Mouse (Mus musculus): ENCODE results near the gene Cpt1c. TPM values are rescaled to one million over a fixed set of nuclear protein-coding genes. Genes with fewer than 3 reads are reported as not detected.

Gene Cpt1c
- polyA plus RNA-seq, 1 experiment from 2014 or later: 40.2 TPM

- no peak overlapping the region for H3K27ac ChIP-seq
- no peak overlapping the region for H3K4me3 ChIP-seq
- no peak overlapping the region for H3K4me2 ChIP-seq
- H3K9ac ChIP-seq: no peak overlapping the region
- H3K9me3 ChIP-seq (replicated peaks): no peaks in the 10 kb centered on the region
- H3K36me3 ChIP-seq (ENCODE audit: poor library complexity, severe bottlenecking): peaks cover 53% of the 10 kb centered on the region
- ATAC-seq: no peak
- no peaks in the 10 kb centered on the region for H3K27me3 ChIP-seq
- H3K4me1 ChIP-seq: no peaks in the 10 kb centered on the region
- 92% methylated on average over 8 of the region's 8 CpGs for WGBS
These were observed 15.4 kb downstream of the Cpt1c start for GRCm38 (mm10) chr7:44959281-44959680.

DNA sequence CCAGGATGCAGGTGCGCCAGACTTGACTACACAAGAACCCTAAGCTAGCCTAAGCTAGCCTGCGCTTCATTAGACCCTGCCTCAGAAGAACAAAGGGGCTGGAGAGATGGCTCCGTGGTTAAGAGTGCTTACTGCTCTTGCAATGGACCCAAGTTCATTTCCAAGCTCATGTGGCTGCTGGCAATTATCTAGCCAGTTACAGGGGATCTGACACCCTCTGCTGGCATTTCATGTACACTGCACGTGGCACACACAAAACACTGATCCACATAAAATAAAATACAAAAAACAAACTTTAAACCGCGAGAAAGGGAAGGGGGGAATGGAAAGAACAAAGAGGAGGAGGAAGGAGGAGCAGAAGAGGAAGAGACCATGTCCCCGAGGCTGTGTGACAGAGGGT lies 16.4 kb downstream of the Cpt1c start:
- Histone ChIP-seq H3K4me1 (no peaks in the 10 kb centered on the region), H3K27ac (no peak overlapping the region), H3K36me3 (ENCODE audit: poor library complexity, severe bottlenecking) (peaks cover 44% of the 10 kb centered on the region), H3K4me2 (no peak overlapping the region), H3K27me3 (no peaks in the 10 kb centered on the region), H3K9me3 (replicated peaks) (no peaks in the 10 kb centered on the region), H3K9ac (no peak overlapping the region), H3K4me3 (no peak overlapping the region)
- 51% methylated on average over 7 of the region's 7 CpGs for WGBS
- no peak for ATAC-seq

- ATAC-seq: no peak
- H3K27me3 ChIP-seq: peaks cover 5% of the 10 kb centered on the region
- H3K4me1 ChIP-seq: peaks cover 8% of the 10 kb centered on the region
- no peaks in the 10 kb centered on the region for H3K9me3 ChIP-seq (replicated peaks)
- H3K9ac ChIP-seq: peak overlapping the region; percentile 30; the same call in 1 of the 2 replicates
- no peak overlapping the region for H3K27ac ChIP-seq
- WGBS: 82% methylated on average over 20 of the region's 20 CpGs
- H3K36me3 ChIP-seq (ENCODE audit: poor library complexity, severe bottlenecking): peaks cover 35% of the 10 kb centered on the region
- no peak overlapping the region for H3K4me3 ChIP-seq
- H3K4me2 ChIP-seq: no peak overlapping the region
These were observed 17.3 kb downstream of the Cpt1c start for GRCm38 (mm10) chr7:44957183-44957835.

GRCm38 (mm10) chr7:44956266-44956665 lies 18.4 kb downstream of the Cpt1c start:
- H3K4me1 ChIP-seq: peaks cover 16% of the 10 kb centered on the region
- 62% methylated on average over 6 of the region's 6 CpGs for WGBS
- H3K9me3 ChIP-seq (replicated peaks): no peaks in the 10 kb centered on the region
- H3K4me2 ChIP-seq: no peak overlapping the region
- peaks cover 25% of the 10 kb centered on the region for H3K36me3 ChIP-seq (ENCODE audit: poor library complexity, severe bottlenecking)
- H3K27ac ChIP-seq: no peak overlapping the region
- H3K27me3 ChIP-seq: peaks cover 16% of the 10 kb centered on the region
- no peak overlapping the region for H3K9ac ChIP-seq
- no peak overlapping the region for H3K4me3 ChIP-seq
- no peak for ATAC-seq

- no peak for ATAC-seq
- H3K4me2 ChIP-seq: no peak overlapping the region
- H3K36me3 ChIP-seq (ENCODE audit: poor library complexity, severe bottlenecking): peaks cover 19% of the 10 kb centered on the region
- no peak overlapping the region for H3K27ac ChIP-seq
- H3K4me3 ChIP-seq: no peak overlapping the region
- peaks cover 22% of the 10 kb centered on the region for H3K27me3 ChIP-seq
- H3K4me1 ChIP-seq: peaks cover 16% of the 10 kb centered on the region
- H3K9me3 ChIP-seq (replicated peaks): no peaks in the 10 kb centered on the region
- WGBS: 52% methylated on average over 5 of the region's 5 CpGs
- H3K9ac ChIP-seq: no peak overlapping the region
These were observed 19.0 kb downstream of the Cpt1c start for GRCm38 (mm10) chr7:44955628-44956027.

DNA sequence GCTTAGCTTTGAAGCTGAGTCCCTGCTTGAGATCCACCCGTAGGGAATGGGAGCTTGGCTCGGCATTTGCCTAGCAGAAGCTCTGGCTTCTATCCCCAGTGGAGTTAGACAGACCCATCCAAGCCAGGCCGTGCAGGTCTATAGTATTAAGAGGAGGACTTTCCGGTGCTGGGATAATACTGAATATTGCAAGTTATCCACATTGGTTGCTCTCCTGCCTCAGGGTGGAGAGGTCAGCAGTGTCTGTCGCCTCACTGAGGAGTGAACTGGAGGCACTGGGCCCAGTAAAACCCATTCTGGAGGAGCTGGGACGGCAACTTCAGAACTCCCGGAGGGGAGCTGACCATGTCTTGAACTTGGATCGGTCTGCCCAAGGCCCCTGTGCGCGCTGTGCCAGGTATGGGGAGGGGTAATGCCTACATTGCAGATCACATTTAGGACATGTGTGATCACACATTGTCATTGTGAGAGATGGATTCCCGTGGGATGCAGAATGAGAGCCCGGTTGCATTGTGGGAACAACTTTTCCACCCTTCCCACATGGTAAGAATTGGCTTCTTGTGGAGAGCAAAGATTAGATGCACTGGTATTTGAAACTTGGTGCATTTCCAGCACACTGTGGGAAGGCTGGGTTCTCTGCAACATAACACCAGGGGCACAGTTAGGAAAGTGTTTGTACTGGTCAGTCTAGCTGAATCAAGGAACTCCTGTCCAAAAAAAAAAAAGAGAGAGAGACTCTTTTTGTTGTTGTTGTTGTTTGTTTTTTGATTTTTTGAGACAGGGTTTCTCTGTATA lies 20.4 kb downstream of the Cpt1c start:
- no peak for ATAC-seq
- no peak overlapping the region for H3K4me3 ChIP-seq
- 83% methylated on average over 12 of the region's 12 CpGs for WGBS
- no peak overlapping the region for H3K9ac ChIP-seq
- peaks cover 16% of the 10 kb centered on the region for H3K4me1 ChIP-seq
- H3K36me3 ChIP-seq (ENCODE audit: poor library complexity, severe bottlenecking): peaks cover 7% of the 10 kb centered on the region
- no peaks in the 10 kb centered on the region for H3K9me3 ChIP-seq (replicated peaks)
- H3K4me2 ChIP-seq: no peak overlapping the region
- H3K27ac ChIP-seq: no peak overlapping the region; the same call in 1 of the 2 replicates
- peaks cover 35% of the 10 kb centered on the region for H3K27me3 ChIP-seq

- Histone ChIP-seq H3K4me2 (no peak overlapping the region), H3K4me3 (no peak overlapping the region), H3K27ac (no peak overlapping the region; the same call in 1 of the 2 replicates), H3K4me1 (peaks cover 16% of the 10 kb centered on the region), H3K9ac (no peak overlapping the region), H3K27me3 (peaks cover 38% of the 10 kb centered on the region), H3K36me3 (ENCODE audit: poor library complexity, severe bottlenecking) (no peaks in the 10 kb centered on the region), H3K9me3 (replicated peaks) (no peaks in the 10 kb centered on the region)
- no peak for ATAC-seq
- WGBS: 56% methylated on average over 14 of the region's 14 CpGs
These were observed 21.1 kb downstream of the Cpt1c start for GRCm38 (mm10) chr7:44953561-44953960.

DNA sequence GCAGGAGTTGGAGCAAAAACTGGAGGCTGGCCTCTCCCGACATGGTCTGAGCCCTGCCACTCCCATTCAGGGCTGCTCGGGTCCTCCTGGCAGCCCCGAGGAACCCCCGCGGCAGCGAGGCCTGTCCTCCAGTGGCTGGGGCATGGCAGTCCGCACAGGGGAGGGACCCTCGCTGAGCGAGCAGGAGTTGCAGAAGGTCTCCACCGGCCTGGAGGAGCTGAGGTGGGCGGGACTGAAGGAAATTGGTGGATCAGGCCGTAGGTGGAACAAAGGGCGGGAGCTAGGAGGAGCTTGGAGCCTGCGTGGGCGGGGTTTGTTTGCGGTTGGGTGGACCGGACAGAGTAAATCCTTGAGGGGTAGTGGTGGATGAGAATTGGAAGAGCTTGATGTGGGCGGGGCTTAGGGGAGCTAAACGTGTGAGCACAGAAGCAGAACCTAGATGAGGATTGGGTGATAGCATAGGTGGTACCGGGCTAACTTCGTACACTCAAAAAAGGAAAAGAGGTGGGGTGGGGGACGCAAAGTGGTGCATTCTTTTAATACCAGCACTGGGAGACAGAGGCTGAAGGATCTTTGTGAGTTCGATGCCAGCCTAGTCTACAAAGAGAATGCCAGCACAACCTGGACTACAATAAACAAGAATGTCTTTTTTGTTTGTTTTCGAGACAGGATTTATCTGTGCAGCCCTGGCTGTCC lies 21.9 kb downstream of the Cpt1c start:
- Histone ChIP-seq H3K9ac (peak overlapping the region; percentile 68), H3K27ac (peak overlapping the region; percentile 59; the same call in 1 of the 2 replicates), H3K4me2 (peak overlapping the region; percentile 76), H3K9me3 (replicated peaks) (no peaks in the 10 kb centered on the region), H3K4me1 (peaks cover 16% of the 10 kb centered on the region), H3K36me3 (ENCODE audit: poor library complexity, severe bottlenecking) (no peaks in the 10 kb centered on the region), H3K27me3 (peaks cover 38% of the 10 kb centered on the region), H3K4me3 (peak overlapping the region; percentile 44)
- peak; percentile 83 for ATAC-seq
- 7% methylated on average over 24 of the region's 24 CpGs for WGBS

DNA sequence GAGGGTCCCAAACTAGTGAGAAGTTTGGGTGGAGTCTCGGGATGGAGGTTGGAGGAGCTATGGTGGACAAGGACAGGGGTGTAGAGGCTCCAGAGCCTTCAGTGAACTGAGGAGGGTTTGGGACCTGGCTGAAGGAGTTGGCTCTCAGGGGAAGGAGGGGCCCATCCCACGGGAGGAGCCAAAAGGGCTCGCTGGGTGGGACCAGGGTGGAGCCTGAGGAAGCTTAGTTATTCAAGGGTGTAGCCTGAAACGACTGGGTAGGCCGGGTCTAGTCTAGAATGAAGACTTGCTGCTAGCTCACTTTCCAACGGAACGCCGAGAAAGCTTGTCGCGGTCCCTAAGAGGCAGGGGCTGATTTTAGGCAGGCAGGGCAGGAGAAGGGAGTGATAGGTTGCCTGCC lies 22.7 kb downstream of the Cpt1c start:
- ATAC-seq: no peak; the same call in 1 of the 2 replicates
- H3K27me3 ChIP-seq: peaks cover 42% of the 10 kb centered on the region

GRCm38 (mm10) chr7:44949922-44950321 lies 24.7 kb downstream of the Cpt1c start:
- Histone ChIP-seq H3K27me3 (peaks cover 42% of the 10 kb centered on the region), H3K4me3 (no peak overlapping the region), H3K9me3 (replicated peaks) (no peaks in the 10 kb centered on the region), H3K9ac (no peak overlapping the region), H3K4me2 (no peak overlapping the region), H3K4me1 (peaks cover 16% of the 10 kb centered on the region), H3K27ac (no peak overlapping the region), H3K36me3 (ENCODE audit: poor library complexity, severe bottlenecking) (no peaks in the 10 kb centered on the region)
- WGBS: 66% methylated on average over 6 of the region's 6 CpGs
- no peak for ATAC-seq

More for the DNA sequence above, 22.7 kb downstream of the Cpt1c start:
- Histone ChIP-seq H3K9ac (peak overlapping the region; percentile 68; the same call in 1 of the 2 replicates), H3K36me3 (ENCODE audit: poor library complexity, severe bottlenecking) (no peaks in the 10 kb centered on the region), H3K4me1 (peaks cover 16% of the 10 kb centered on the region), H3K9me3 (replicated peaks) (no peaks in the 10 kb centered on the region), H3K4me3 (peak overlapping the region; percentile 44), H3K27ac (no peak overlapping the region), H3K4me2 (peak overlapping the region; percentile 76)
- WGBS: under 1% methylated on average over 10 of the region's 10 CpGs

DNA sequence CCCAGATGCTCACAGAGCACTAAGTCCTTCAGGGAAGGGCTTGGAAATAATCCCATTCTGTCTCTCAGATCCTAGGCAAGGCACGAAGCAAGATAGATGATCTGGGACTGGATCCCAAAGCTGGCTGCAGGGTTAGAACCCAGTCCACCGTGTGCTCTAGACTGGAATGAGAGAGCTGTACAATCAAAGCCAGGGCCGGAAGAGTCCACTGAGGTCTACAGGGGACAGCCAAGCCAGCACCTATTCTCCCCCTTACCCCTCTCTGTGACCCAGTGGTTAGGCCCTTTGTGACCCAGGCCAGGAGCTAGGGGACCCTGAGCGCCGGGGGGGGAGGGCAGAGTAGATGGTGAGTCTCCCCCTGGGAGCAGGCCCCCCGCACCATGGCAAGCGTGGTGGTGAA lies 31.7 kb downstream of the Cpt1c start, which contains the start of gene Tsks:
TSS of gene Tsks (plus strand) at position 301 of the 400 bp plus-strand sequence.
- Histone ChIP-seq H3K36me3 (ENCODE audit: poor library complexity, severe bottlenecking) (no peaks in the 10 kb centered on the region), H3K4me2 (no peak within 1 kb of the TSS), H3K27me3 (peaks cover 4% of the 10 kb centered on the region; the same call in 1 of the 2 replicates), H3K27ac (no peak within 1 kb of the TSS), H3K4me1 (no peaks in the 10 kb centered on the region), H3K9me3 (replicated peaks) (no peaks in the 10 kb centered on the region), H3K9ac (0 out of 2 replicates have a peak within 1 kb of the TSS, but pooled peaks have one; percentile 8), H3K4me3 (no peak within 1 kb of the TSS)
- WGBS: 75% methylated on average over 7 of the region's 7 CpGs
- no peak for ATAC-seq

GRCm38 (mm10) chr7:44938680-44939079 lies 36.0 kb downstream of the Cpt1c start:
- Histone ChIP-seq H3K27me3 (no peaks in the 10 kb centered on the region), H3K9ac (no peak overlapping the region), H3K27ac (no peak overlapping the region), H3K4me2 (no peak overlapping the region), H3K4me1 (no peaks in the 10 kb centered on the region), H3K9me3 (replicated peaks) (peaks cover 4% of the 10 kb centered on the region; the same call in 1 of the 2 replicates), H3K4me3 (no peak overlapping the region), H3K36me3 (ENCODE audit: poor library complexity, severe bottlenecking) (no peaks in the 10 kb centered on the region)
- no peak for ATAC-seq
- 96% methylated on average over 4 of the region's 4 CpGs for WGBS
